Mouse (Mus musculus) limb, embryonic 11.5 days (tissue): ENCODE measurements around the gene Tyk2. TPM values are rescaled to one million over a fixed set of nuclear protein-coding genes. Genes with fewer than 3 reads are reported as not detected.

Source experiments
- ATAC-seq: fragments of 200-750 bp; cut with Nextera tagmentation; 2 replicates; pipeline ENCODE4 v1.8.0; 2017; ENCODE audit warnings: low read depth; ENCODE audit not compliant: insufficient number of reproducible peaks, low FRiP score, low TSS enrichment
- DNase-seq: peaks from one replicate; pipeline ENCODE4 v3.0.0-alpha.2; 2015; ENCODE audit warnings: low spot score
- H3K27ac ChIP-seq: fragments of 300-500 bp; sonication (generic); replicated peaks from 2 replicates; pipeline ENCODE4 v1.5.1; 2014; ENCODE audit warnings: low read depth, mild to moderate bottlenecking, low read length
- H3K27me3 ChIP-seq: fragments of 300-500 bp; sonication (generic); 2 replicates; pipeline ENCODE4 v1.6.1; 2014; ENCODE audit warnings: mild to moderate bottlenecking, low read length, mixed read lengths; ENCODE audit not compliant: control insufficient read depth, insufficient read depth
- H3K36me3 ChIP-seq: fragments of 300-500 bp; sonication (generic); 2 replicates; pipeline ENCODE4 v1.6.1; 2014; ENCODE audit warnings: mild to moderate bottlenecking, low read length, moderate library complexity, mixed read lengths; ENCODE audit not compliant: control insufficient read depth, insufficient read depth
- H3K4me1 ChIP-seq: fragments of 300-500 bp; sonication (generic); 2 replicates; pipeline ENCODE4 v1.6.1; 2014; ENCODE audit warnings: low read length, mixed read lengths; ENCODE audit not compliant: control insufficient read depth, insufficient read depth
- H3K4me2 ChIP-seq: fragments of 300-500 bp; sonication (generic); 2 replicates; pipeline ENCODE4 v1.6.1; 2014; ENCODE audit warnings: low read depth, mild to moderate bottlenecking, moderate library complexity; ENCODE audit not compliant: severe bottlenecking
- H3K4me3 ChIP-seq: fragments of 300-500 bp; sonication (generic); 2 replicates; pipeline ENCODE4 v1.5.1; 2014; ENCODE audit warnings: low read depth, low read length
- H3K9ac ChIP-seq: fragments of 300-500 bp; sonication (generic); 2 replicates; pipeline ENCODE4 v1.6.1; 2014; ENCODE audit warnings: mild to moderate bottlenecking, low read length
- H3K9me3 ChIP-seq: fragments of 300-500 bp; sonication (generic); 2 replicates; pipeline ENCODE4 v1.6.1; 2016; ENCODE audit warnings: low read length; ENCODE audit not compliant: control insufficient read depth
- WGBS: fragments of 180-500 bp; shearing (Covaris S2); extraction: QIAGEN DNeasy Blood & Tissue Kit; methylation state at CpG from one replicate; pipeline ENCODE4 v1.1.7; 2014; 5-methylcytosine and 5-hydroxymethylcytosine counted together
- polyA plus RNA-seq: library from polyadenylated mRNA; unstranded; fragments of >200 nt; fragmentation: Nextera tagmentation; extraction: Ambion mirVana; gene quantifications from 2 replicates; pipeline ENCODE4 v1.2.1, GENCODE M21; 2014

Tyk2 gene
- 8.1 and 9.7 TPM in 2 replicates for polyA plus RNA-seq

GRCm38 (mm10) chr9:21131059-21131956, at the start of gene Tyk2:
Gene Tyk2, minus strand, starts transcription at chr9:21131243.
- Histone ChIP-seq H3K27ac (peak within 1 kb of the TSS; percentile 18; the same call in 1 of the 2 replicates), H3K4me2 (peak within 1 kb of the TSS; percentile 72), H3K4me1 (peaks cover 3% of the 10 kb centered on the region; the same call in 1 of the 2 replicates), H3K4me3 (peak within 1 kb of the TSS; percentile 53), H3K9ac (peak within 1 kb of the TSS; percentile 68), H3K36me3 (no peaks in the 10 kb centered on the region), H3K27me3 (no peaks in the 10 kb centered on the region), H3K9me3 (no peaks in the 10 kb centered on the region)
- 6% methylated on average over 37 of the region's 37 CpGs for WGBS
- ATAC-seq (peak; percentile 98), DNase-seq (peak; percentile 94)

DNA sequence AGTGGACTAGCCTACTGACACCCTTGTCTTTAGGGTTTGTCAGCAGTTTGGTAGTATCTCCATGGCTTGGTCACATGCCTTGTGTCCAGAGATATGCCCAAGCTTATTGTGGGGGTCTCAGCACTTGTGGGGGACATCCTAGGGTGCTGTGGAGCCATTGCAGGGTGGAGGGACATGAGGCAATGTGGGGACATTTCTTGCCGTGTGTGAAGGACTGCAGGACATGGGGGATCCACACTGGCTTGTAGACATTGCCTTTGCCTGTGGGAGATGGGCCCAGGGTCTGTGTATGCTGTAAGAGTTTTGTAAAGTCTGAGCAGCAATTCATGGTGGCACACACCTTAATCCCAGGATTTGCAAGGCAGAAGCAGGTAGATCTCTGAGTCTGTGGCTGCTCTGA, 49.8 kb upstream of the Tyk2 start:
- no peak overlapping the region for H3K4me3 ChIP-seq
- 54% methylated on average over 1 of the region's 1 CpGs for WGBS

GRCm38 (mm10) chr9:21180402-21180801, 49.4 kb upstream of the Tyk2 start:
- H3K36me3 ChIP-seq = no peaks in the 10 kb centered on the region
- H3K9ac ChIP-seq = no peak overlapping the region
- H3K27ac ChIP-seq = no peak overlapping the region
- WGBS = 49% methylated on average over 4 of the region's 4 CpGs
- H3K4me3 ChIP-seq = no peak overlapping the region
- H3K9me3 ChIP-seq = no peaks in the 10 kb centered on the region
- no peak overlapping the region for H3K4me2 ChIP-seq
- DNase-seq (no peak), ATAC-seq (no peak)
- H3K4me1 ChIP-seq = peaks cover 2% of the 10 kb centered on the region; the same call in 1 of the 2 replicates
- H3K27me3 ChIP-seq = peaks cover 5% of the 10 kb centered on the region; the same call in 1 of the 2 replicates

More for the DNA sequence above, 49.8 kb upstream of the Tyk2 start:
- Histone ChIP-seq H3K27ac (no peak overlapping the region), H3K4me2 (no peak overlapping the region), H3K9ac (no peak overlapping the region), H3K9me3 (no peaks in the 10 kb centered on the region), H3K4me1 (peaks cover 2% of the 10 kb centered on the region; the same call in 1 of the 2 replicates), H3K36me3 (no peaks in the 10 kb centered on the region), H3K27me3 (peaks cover 5% of the 10 kb centered on the region; the same call in 1 of the 2 replicates)
- ATAC-seq (no peak), DNase-seq (no peak)

GRCm38 (mm10) chr9:21172364-21172763, 41.3 kb upstream of the Tyk2 start:
- Histone ChIP-seq H3K4me3 (no peak overlapping the region), H3K9ac (no peak overlapping the region), H3K4me2 (no peak overlapping the region), H3K9me3 (no peaks in the 10 kb centered on the region), H3K27me3 (no peaks in the 10 kb centered on the region), H3K4me1 (peaks cover 14% of the 10 kb centered on the region), H3K36me3 (no peaks in the 10 kb centered on the region), H3K27ac (no peak overlapping the region)
- 82% methylated on average over 6 of the region's 6 CpGs for WGBS
- DNase-seq (no peak), ATAC-seq (no peak)

DNA sequence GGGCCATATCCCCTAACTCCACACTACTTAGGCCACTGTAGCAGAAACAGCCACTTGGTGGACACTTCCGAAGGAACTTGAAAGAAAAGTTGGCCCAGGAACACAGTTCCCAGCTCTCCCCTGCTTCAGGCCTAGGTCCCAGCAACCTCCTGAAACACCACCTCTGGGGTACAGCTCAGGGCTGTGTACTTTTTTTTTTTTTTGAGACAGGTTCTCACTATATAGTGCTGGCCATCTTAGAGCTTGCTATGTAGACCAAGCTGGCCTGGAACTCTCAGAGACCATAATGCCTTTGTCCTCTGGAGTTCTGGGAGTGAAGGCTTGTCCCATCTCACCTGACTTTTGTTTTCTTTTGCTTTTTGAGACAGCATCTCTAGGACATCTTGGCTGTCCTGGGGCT, 38.1 kb upstream of the Tyk2 start:
- no peak overlapping the region for H3K4me2 ChIP-seq
- H3K4me1 ChIP-seq = peaks cover 36% of the 10 kb centered on the region
- H3K27me3 ChIP-seq = peaks cover 25% of the 10 kb centered on the region
- H3K9ac ChIP-seq = no peak overlapping the region
- H3K36me3 ChIP-seq = no peaks in the 10 kb centered on the region
- no peak for DNase-seq
- H3K27ac ChIP-seq = no peak overlapping the region
- ATAC-seq = 0 out of 2 replicates have a peak, but pooled peaks have one; percentile 2
- 71% methylated on average over 1 of the region's 1 CpGs for WGBS
- H3K4me3 ChIP-seq = no peak overlapping the region
- no peaks in the 10 kb centered on the region for H3K9me3 ChIP-seq

- 6% methylated on average over 30 of the region's 30 CpGs for WGBS
- no peaks in the 10 kb centered on the region for H3K9me3 ChIP-seq
- H3K36me3 ChIP-seq = no peaks in the 10 kb centered on the region
- H3K27ac ChIP-seq = peak overlapping the region; percentile 66
- peak overlapping the region; percentile 39 for H3K4me2 ChIP-seq
- ATAC-seq (peak; percentile 40), DNase-seq (peak; percentile 89)
- peaks cover 32% of the 10 kb centered on the region for H3K27me3 ChIP-seq
- H3K9ac ChIP-seq = peak overlapping the region; percentile 8
- peak overlapping the region; percentile 17 for H3K4me3 ChIP-seq
- peaks cover 36% of the 10 kb centered on the region for H3K4me1 ChIP-seq
These were observed 37.4 kb upstream of the Tyk2 start for GRCm38 (mm10) chr9:21168161-21169123.

DNA sequence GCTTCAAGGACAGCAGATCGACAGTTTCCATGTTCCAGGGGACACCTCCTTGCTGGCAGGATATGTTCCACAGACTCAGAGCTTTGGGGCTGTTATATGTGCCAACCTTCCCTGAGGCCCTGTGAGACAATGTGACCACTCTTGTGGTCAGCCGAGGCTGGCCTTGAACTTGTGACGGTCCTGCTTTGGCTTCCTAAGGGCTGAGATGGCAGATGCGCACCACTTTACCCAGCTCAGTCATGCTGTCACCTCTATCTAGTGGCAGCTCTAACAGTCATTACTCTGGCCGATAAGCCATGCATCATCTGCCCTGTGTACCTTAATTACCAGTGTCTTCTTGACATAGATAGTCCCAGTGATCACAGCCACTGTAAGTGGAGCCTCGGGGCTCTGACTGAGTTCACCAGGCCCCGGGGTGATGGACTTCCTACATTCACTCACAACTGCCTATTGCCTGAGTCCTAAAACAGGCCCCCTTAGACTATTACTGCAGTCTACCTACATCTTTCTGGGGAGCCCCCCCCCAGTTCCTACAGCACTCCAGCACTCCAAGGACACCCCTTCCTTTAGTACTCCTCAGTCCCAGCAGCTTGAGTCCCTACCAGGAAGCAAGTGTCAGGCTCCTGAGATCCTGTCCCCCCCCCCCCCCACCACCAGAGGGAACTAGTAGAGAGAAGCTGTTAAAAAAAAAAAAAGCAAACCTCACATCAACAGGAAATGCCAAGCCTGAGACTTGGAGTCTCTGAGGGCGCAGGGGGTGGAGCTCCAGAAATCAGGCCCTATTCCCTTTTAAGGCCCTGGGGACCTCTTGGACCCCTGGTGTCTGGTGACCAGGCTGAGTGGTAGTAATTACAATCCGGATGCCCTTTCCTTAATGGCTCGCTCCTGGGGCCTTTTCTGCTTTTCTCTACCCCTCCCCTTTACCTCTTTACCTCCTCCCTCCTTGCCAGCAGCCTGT, 36.4 kb upstream of the Tyk2 start:
- 37% methylated on average over 10 of the region's 10 CpGs for WGBS
- H3K27ac ChIP-seq = peak overlapping the region; percentile 66; the same call in 1 of the 2 replicates
- peaks cover 39% of the 10 kb centered on the region for H3K27me3 ChIP-seq
- H3K9ac ChIP-seq = peak overlapping the region; percentile 8
- no peak for DNase-seq
- no peaks in the 10 kb centered on the region for H3K36me3 ChIP-seq
- no peak for ATAC-seq
- peaks cover 36% of the 10 kb centered on the region for H3K4me1 ChIP-seq
- H3K9me3 ChIP-seq = no peaks in the 10 kb centered on the region
- H3K4me3 ChIP-seq = peak overlapping the region; percentile 17; the same call in 1 of the 2 replicates
- H3K4me2 ChIP-seq = peak overlapping the region; percentile 39
